Comparison of ENCODE assay signal across 8 mouse cellular contexts in genomic region chr4:155943049-155943452, GRCm38 (mm10). TPM values are rescaled to one million over a fixed set of nuclear protein-coding genes. Genes with fewer than 3 reads are reported as not detected.
A peak's percentile ranks its signal among the peaks of the same experiment; 100 is the strongest.
DNase-seq lines count a peak whose midpoint lies in the region; ATAC-seq lines count a peak whose summit lies in the region.

No protein-coding gene starts in this region.

- H3K4me3 ChIP-seq in heart, embryonic 10.5 days, result peak overlapping the region; percentile 97
- H3K4me3 ChIP-seq in liver, embryonic 16.5 days (ENCODE audit: low read depth, low read length), result peak overlapping the region; percentile 88
- peak overlapping the region; percentile 97 for H3K4me3 ChIP-seq in neural tube, embryonic 12.5 days

- peak overlapping the region; percentile 90 for H3K4me2 ChIP-seq in liver, embryonic 16.5 days (ENCODE audit: low read depth, low read length)
- peak overlapping the region; percentile 95 for H3K4me2 ChIP-seq in neural tube, embryonic 12.5 days (replicated peaks)

- H3K27me3 ChIP-seq in heart, embryonic 10.5 days (ENCODE audit: insufficient read depth, poor library complexity, severe bottlenecking), result no peaks in the 10 kb centered on the region; the same call in 1 of the 2 replicates
- H3K27me3 ChIP-seq in liver, embryonic 16.5 days (ENCODE audit: control insufficient read depth, insufficient read depth, low read depth, low read length), result peaks cover 4% of the 10 kb centered on the region; the same call in 1 of the 2 replicates
- H3K27me3 ChIP-seq in neural tube, embryonic 12.5 days (replicated peaks), result no peaks in the 10 kb centered on the region; the same call in 1 of the 2 replicates

- H3K4me1 ChIP-seq in heart, embryonic 10.5 days, result peaks cover 15% of the 10 kb centered on the region
- peaks cover 28% of the 10 kb centered on the region for H3K4me1 ChIP-seq in liver, embryonic 16.5 days (ENCODE audit: control insufficient read depth, low read depth, low read length)
- H3K4me1 ChIP-seq in neural tube, embryonic 12.5 days, result peaks cover 19% of the 10 kb centered on the region

- H3K9me3 ChIP-seq in heart, embryonic 10.5 days, result no peaks in the 10 kb centered on the region
- no peaks in the 10 kb centered on the region for H3K9me3 ChIP-seq in liver, embryonic 16.5 days (replicated peaks; ENCODE audit: control insufficient read depth, low read length)
- H3K9me3 ChIP-seq in neural tube, embryonic 12.5 days, result no peaks in the 10 kb centered on the region

- peak overlapping the region; percentile 94 for H3K27ac ChIP-seq in heart, embryonic 10.5 days
- peak overlapping the region; percentile 70 for H3K27ac ChIP-seq in liver, embryonic 16.5 days (ENCODE audit: low read length)
- peak overlapping the region; percentile 47; the same call in 1 of the 2 replicates for H3K27ac ChIP-seq in neural tube, embryonic 12.5 days

- ATAC-seq in erythroblast, adult 5-6 weeks (replicated peaks; ENCODE audit: low FRiP score, poor library complexity, severe bottlenecking), result peak; percentile 22; the same call in 1 of the 2 replicates
- ATAC-seq in liver, embryonic 16.5 days (ENCODE audit: low read depth), result peak; percentile 2
- ATAC-seq in neural tube, embryonic 12.5 days (ENCODE audit: low FRiP score, low read depth), result peak; percentile 52

- peak overlapping the region; percentile 88 for H3K9ac ChIP-seq in liver, embryonic 16.5 days (ENCODE audit: low read depth, low read length)
- H3K9ac ChIP-seq in neural tube, embryonic 12.5 days, result peak overlapping the region; percentile 91

- peaks cover 21% of the 10 kb centered on the region for H3K36me3 ChIP-seq in heart, embryonic 10.5 days
- H3K36me3 ChIP-seq in liver, embryonic 16.5 days (ENCODE audit: control insufficient read depth, insufficient read depth), result no peaks in the 10 kb centered on the region; the same call in 1 of the 2 replicates
- peaks cover 19% of the 10 kb centered on the region for H3K36me3 ChIP-seq in neural tube, embryonic 12.5 days

- peak; percentile 28 for DNase-seq in urinary bladder, postnatal 25 days (ENCODE audit: low spot score)
- DNase-seq in urinary bladder, postnatal 10 days (ENCODE audit: low spot score), result no peak
- DNase-seq in heart, embryonic 10.5 days (ENCODE audit: low spot score), result no peak
- DNase-seq in kidney, postnatal 10 days, result peak; percentile 53
- DNase-seq in spleen, postnatal 14 days (ENCODE audit: low spot score in 2 of 2), result no peak

- WGBS in heart, embryonic 10.5 days, result 1% methylated on average over 17 of the region's 17 CpGs
- WGBS in liver, embryonic 16.5 days (ENCODE audit: insufficient replicate concordance), result 4% methylated on average over 17 of the region's 17 CpGs
- WGBS in neural tube, embryonic 12.5 days, result under 1% methylated on average over 17 of the region's 17 CpGs

RNA-seq across cellular contexts. Expression of gene Ube2j2, which starts 0.6 kb away (rescaled TPM):
- 9.4 and 19.4 TPM in 2 replicates for total RNA-seq in erythroblast, adult 5-6 weeks (2015; ENCODE audit: low replicate concordance)
- 25.6 and 41.3 TPM in 2 replicates for total RNA-seq in erythroblast, adult 5-6 weeks (2017; ENCODE audit: low replicate concordance)
- polyA plus RNA-seq in heart, embryonic 10.5 days (2016; fragmentation: Nextera tagmentation; extraction: Ambion mirVana), result 97.2 and 135 TPM in 2 replicates
- polyA plus RNA-seq in liver, embryonic 16.5 days (2015; fragmentation: Nextera tagmentation; extraction: Ambion mirVana), result 41.1 and 42.2 TPM in 2 replicates
- polyA plus RNA-seq in neural tube, embryonic 12.5 days (2016; fragmentation: Nextera tagmentation; extraction: Ambion mirVana), result 159 and 167 TPM in 2 replicates

RNA-seq across cellular contexts. Expression of gene C1qtnf12, which starts 19.1 kb away (rescaled TPM):
- 99.9 and 100 TPM in 2 replicates for total RNA-seq in erythroblast, adult 5-6 weeks (2015; ENCODE audit: low replicate concordance)
- total RNA-seq in erythroblast, adult 5-6 weeks (2017; ENCODE audit: low replicate concordance), result 21.5 and 35.8 TPM in 2 replicates
- polyA plus RNA-seq in heart, embryonic 10.5 days (2016; fragmentation: Nextera tagmentation; extraction: Ambion mirVana), result 26.2 and 27.0 TPM in 2 replicates
- polyA plus RNA-seq in liver, embryonic 16.5 days (2015; fragmentation: Nextera tagmentation; extraction: Ambion mirVana), result 57.4 and 60.0 TPM in 2 replicates
- 17.2 and 19.0 TPM in 2 replicates for polyA plus RNA-seq in neural tube, embryonic 12.5 days (2016; fragmentation: Nextera tagmentation; extraction: Ambion mirVana)

RNA-seq across cellular contexts. Expression of gene B3galt6, which starts 49.4 kb away (rescaled TPM):
- total RNA-seq in erythroblast, adult 5-6 weeks (2015; ENCODE audit: low replicate concordance), result 1.0 and 4.4 TPM in 2 replicates
- total RNA-seq in erythroblast, adult 5-6 weeks (2017; ENCODE audit: low replicate concordance), result 1.2 and 1.4 TPM in 2 replicates
- polyA plus RNA-seq in heart, embryonic 10.5 days (2016; fragmentation: Nextera tagmentation; extraction: Ambion mirVana), result 10.7 and 12.9 TPM in 2 replicates
- 3.3 and 3.6 TPM in 2 replicates for polyA plus RNA-seq in liver, embryonic 16.5 days (2015; fragmentation: Nextera tagmentation; extraction: Ambion mirVana)
- polyA plus RNA-seq in neural tube, embryonic 12.5 days (2016; fragmentation: Nextera tagmentation; extraction: Ambion mirVana), result 20.2 and 20.6 TPM in 2 replicates

RNA-seq across cellular contexts. Expression of gene Sdf4, which starts 49.6 kb away (rescaled TPM):
- 11.1 and 16.7 TPM in 2 replicates for total RNA-seq in erythroblast, adult 5-6 weeks (2015; ENCODE audit: low replicate concordance)
- total RNA-seq in erythroblast, adult 5-6 weeks (2017; ENCODE audit: low replicate concordance), result 101 and 127 TPM in 2 replicates
- polyA plus RNA-seq in heart, embryonic 10.5 days (2016; fragmentation: Nextera tagmentation; extraction: Ambion mirVana), result 139 and 148 TPM in 2 replicates
- polyA plus RNA-seq in liver, embryonic 16.5 days (2015; fragmentation: Nextera tagmentation; extraction: Ambion mirVana), result 73.2 and 78.7 TPM in 2 replicates
- polyA plus RNA-seq in neural tube, embryonic 12.5 days (2016; fragmentation: Nextera tagmentation; extraction: Ambion mirVana), result 129 and 133 TPM in 2 replicates

RNA-seq across cellular contexts. Expression of gene Acap3, which starts 51.4 kb away (rescaled TPM):
- 5.6 and 10.0 TPM in 2 replicates for total RNA-seq in erythroblast, adult 5-6 weeks (2015; ENCODE audit: low replicate concordance)
- 4.3 and 23.7 TPM in 2 replicates for total RNA-seq in erythroblast, adult 5-6 weeks (2017; ENCODE audit: low replicate concordance)
- polyA plus RNA-seq in heart, embryonic 10.5 days (2016; fragmentation: Nextera tagmentation; extraction: Ambion mirVana), result 12.3 and 13.3 TPM in 2 replicates
- polyA plus RNA-seq in liver, embryonic 16.5 days (2015; fragmentation: Nextera tagmentation; extraction: Ambion mirVana), result 5.5 and 5.6 TPM in 2 replicates
- polyA plus RNA-seq in neural tube, embryonic 12.5 days (2016; fragmentation: Nextera tagmentation; extraction: Ambion mirVana), result 65.5 and 68.0 TPM in 2 replicates

Comparison
In these comparisons a context has a peak if more than half of its experiments do, and no peak if none do; other contexts are left out.
1. DNase-seq: peak in urinary bladder, postnatal 25 days (single experiment) and kidney, postnatal 10 days (single experiment); none in urinary bladder, postnatal 10 days (single experiment), heart, embryonic 10.5 days (single experiment) and spleen, postnatal 14 days (0 of 2).
2. ATAC-seq: peak in every context shown above with its lines; median percentile 52 in neural tube, embryonic 12.5 days; 22 in erythroblast, adult 5-6 weeks; 2 in liver, embryonic 16.5 days.
3. Peak in every context shown above with its lines, with median percentiles within 50 percentile points of each other: H3K27ac ChIP-seq and H3K4me3 ChIP-seq.